11 mouse cellular contexts compared by ENCODE assay signal in the genomic region with DNA sequence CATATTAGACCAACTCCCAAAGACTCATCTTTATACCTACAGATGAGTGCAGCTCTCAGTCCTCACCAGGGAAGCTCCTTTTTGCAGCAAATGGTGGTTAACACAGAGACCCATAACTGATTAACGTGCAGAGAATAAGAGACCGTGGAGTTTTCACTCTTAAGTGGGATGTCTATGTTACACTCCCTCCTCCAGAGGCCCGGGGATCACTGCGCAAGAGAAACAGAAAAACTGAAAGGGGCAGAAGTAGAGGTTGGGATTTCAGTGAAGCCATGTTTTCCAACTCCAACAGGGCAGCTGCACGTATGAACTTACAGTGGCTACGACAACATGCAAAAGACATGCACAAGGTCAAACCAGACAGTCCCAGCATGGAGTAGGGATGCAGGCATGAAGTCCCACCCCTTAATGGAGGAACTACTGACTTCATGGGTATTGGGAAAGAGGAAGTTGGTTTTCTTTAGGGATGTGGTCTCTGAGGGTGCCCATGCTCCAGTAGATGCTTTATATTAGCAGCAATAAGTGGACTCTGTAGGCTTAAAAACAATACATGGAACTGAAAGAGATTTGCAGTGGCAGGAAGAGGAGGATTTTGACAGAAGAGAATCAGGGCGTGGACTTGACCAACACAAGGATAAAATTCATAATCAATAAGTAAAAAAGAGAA.
"Had no signal": no experiment of that assay in that cellular context is flagged by ENCODE, and none has a peak within 500 bp of the region (broad histone marks: within the 10 kb centered on the region; RNA-seq: fewer than 3 reads in every experiment).

No protein-coding gene starts in this region.

- DNase-seq: kidney, adult 8-10 months; kidney, postnatal 25 days; layer of hippocampus, adult 9-11 months; layer of hippocampus, postnatal 36 days; lung, adult 18-20 months; midbrain, embryonic 14.5 days; retina, postnatal 1 day; right cerebral cortex, postnatal 4 days; spleen, adult 18-20 months; thymus, postnatal 36 days had no signal

- ATAC-seq: intestine, embryonic 16.5 days had no signal
